22 mouse cellular contexts compared by ENCODE assay signal in genomic region chr13:54975546-54975945, GRCm38 (mm10). TPM values are rescaled to one million over a fixed set of nuclear protein-coding genes. Genes with fewer than 3 reads are reported as not detected.
A peak's percentile ranks its signal among the peaks of the same experiment; 100 is the strongest.
DNase-seq lines count a peak whose midpoint lies in the region; ATAC-seq lines count a peak whose summit lies in the region.
"Had no signal": no experiment of that assay in that cellular context is flagged by ENCODE, and none has a peak within 500 bp of the region (broad histone marks: within the 10 kb centered on the region; RNA-seq: fewer than 3 reads in every experiment).

No protein-coding gene starts in this region.

- WGBS in forebrain, embryonic 10.5 days, result 56% methylated on average over 3 of the region's 3 CpGs
- 44% methylated on average over 3 of the region's 3 CpGs for WGBS in forebrain, embryonic 14.5 days
- WGBS in hindbrain, embryonic 12.5 days, result 60% methylated on average over 3 of the region's 3 CpGs
- 51% methylated on average over 3 of the region's 3 CpGs for WGBS in hindbrain, embryonic 11.5 days
- 44% methylated on average over 3 of the region's 3 CpGs for WGBS in neural tube, embryonic 14.5 days

- no peak overlapping the region for H3K9ac ChIP-seq in forebrain, embryonic 14.5 days (ENCODE audit: low read length)
- H3K9ac ChIP-seq in hindbrain, embryonic 12.5 days, result 0 out of 2 replicates have a peak overlapping the region, but pooled peaks have one; percentile 27
- no peak overlapping the region for H3K9ac ChIP-seq in hindbrain, embryonic 11.5 days (ENCODE audit: low read depth, low read length)
- no peak overlapping the region for H3K9ac ChIP-seq in neural tube, embryonic 14.5 days (replicated peaks; ENCODE audit: low read depth, low read length)
- H3K9ac ChIP-seq: heart, embryonic 12.5 days; liver, embryonic 13.5 days; midbrain, embryonic 12.5 days; stomach, embryonic 15.5 days had no signal

- H3K4me3 ChIP-seq in forebrain, embryonic 10.5 days, result no peak overlapping the region
- no peak overlapping the region for H3K4me3 ChIP-seq in forebrain, embryonic 14.5 days (ENCODE audit: low read depth, low read length)
- no peak overlapping the region for H3K4me3 ChIP-seq in hindbrain, embryonic 12.5 days
- H3K4me3 ChIP-seq in hindbrain, embryonic 11.5 days (ENCODE audit: low read depth, low read length), result no peak overlapping the region
- H3K4me3 ChIP-seq in neural tube, embryonic 14.5 days (ENCODE audit: low read depth, low read length), result no peak overlapping the region
- H3K4me3 ChIP-seq: heart, embryonic 12.5 days; liver, embryonic 13.5 days; midbrain, embryonic 12.5 days; stomach, embryonic 15.5 days had no signal

- H3K4me2 ChIP-seq in forebrain, embryonic 14.5 days (ENCODE audit: low read length), result no peak overlapping the region
- H3K4me2 ChIP-seq in hindbrain, embryonic 12.5 days (replicated peaks), result no peak overlapping the region
- no peak overlapping the region for H3K4me2 ChIP-seq in hindbrain, embryonic 11.5 days (replicated peaks; ENCODE audit: low read depth, low read length)
- H3K4me2 ChIP-seq in neural tube, embryonic 14.5 days (ENCODE audit: low read depth, low read length), result no peak overlapping the region
- H3K4me2 ChIP-seq: heart, embryonic 12.5 days; liver, embryonic 13.5 days; midbrain, embryonic 12.5 days; stomach, embryonic 15.5 days had no signal

- peaks cover 87% of the 10 kb centered on the region for H3K27me3 ChIP-seq in forebrain, embryonic 10.5 days (ENCODE audit: poor library complexity, severe bottlenecking)
- 0 out of 2 replicates have a peak, but pooled peaks cover 3% of the 10 kb centered on the region for H3K27me3 ChIP-seq in forebrain, embryonic 14.5 days (replicated peaks; ENCODE audit: control insufficient read depth, insufficient read depth, low read length)
- peaks cover 75% of the 10 kb centered on the region for H3K27me3 ChIP-seq in hindbrain, embryonic 12.5 days
- H3K27me3 ChIP-seq in hindbrain, embryonic 11.5 days (ENCODE audit: control insufficient read depth, insufficient read depth, low read length), result peaks cover 2% of the 10 kb centered on the region; the same call in 1 of the 2 replicates
- no peaks in the 10 kb centered on the region for H3K27me3 ChIP-seq in neural tube, embryonic 14.5 days (ENCODE audit: control insufficient read depth, insufficient read depth, low read length)
- H3K27me3 ChIP-seq: liver, embryonic 13.5 days; stomach, embryonic 15.5 days had no signal

- DNase-seq in cerebellum, adult 18-20 months, result peak; percentile 49 to 63
- no peak for DNase-seq in cerebellum, adult 11 months
- no peak for DNase-seq in forebrain, embryonic 10.5 days (ENCODE audit: extremely low spot score, low spot score)
- no peak for DNase-seq in forebrain, embryonic 14.5 days (ENCODE audit: low spot score)
- DNase-seq in hindbrain, embryonic 11.5 days (ENCODE audit: low spot score), result no peak
- no peak for DNase-seq in neural tube, embryonic 10.5 days (ENCODE audit: extremely low spot score, low spot score)
- DNase-seq: adrenal gland, adult 8-10 months; gastrocnemius, postnatal 25 days; heart, adult 18-20 months; kidney, adult 18-20 months; kidney, postnatal 4 days; liver, embryonic 13.5 days; lung, adult 2 months; lung, postnatal 14 days; thymus, postnatal 36 days had no signal

- no peak for ATAC-seq in forebrain, embryonic 14.5 days
- 0 out of 2 replicates have a peak, but pooled peaks have one; percentile 23 for ATAC-seq in hindbrain, embryonic 12.5 days (ENCODE audit: low FRiP score)
- no peak for ATAC-seq in hindbrain, embryonic 11.5 days (ENCODE audit: low FRiP score)
- peak; percentile 22; the same call in 1 of the 2 replicates for ATAC-seq in neural tube, embryonic 14.5 days (ENCODE audit: low read depth)
- ATAC-seq: activated CD4-positive, CD25-positive, alpha-beta regulatory T cell, adult 4 months; inflammation-experienced regulatory T-cells, adult 6 months had no signal

- peak overlapping the region; percentile 36; the same call in 1 of the 2 replicates for H3K27ac ChIP-seq in forebrain, embryonic 10.5 days
- H3K27ac ChIP-seq in forebrain, embryonic 14.5 days (ENCODE audit: low read depth, low read length), result no peak overlapping the region
- no peak overlapping the region for H3K27ac ChIP-seq in hindbrain, embryonic 12.5 days
- H3K27ac ChIP-seq in hindbrain, embryonic 11.5 days (ENCODE audit: low read depth, low read length), result no peak overlapping the region
- no peak overlapping the region for H3K27ac ChIP-seq in neural tube, embryonic 14.5 days (ENCODE audit: low read depth, low read length)
- H3K27ac ChIP-seq: liver, embryonic 13.5 days; midbrain, embryonic 12.5 days; stomach, embryonic 15.5 days had no signal

- H3K36me3 ChIP-seq in forebrain, embryonic 10.5 days (replicated peaks), result no peaks in the 10 kb centered on the region
- H3K36me3 ChIP-seq in forebrain, embryonic 14.5 days (ENCODE audit: control insufficient read depth, insufficient read depth, low read length), result no peaks in the 10 kb centered on the region
- H3K36me3 ChIP-seq in hindbrain, embryonic 12.5 days, result no peaks in the 10 kb centered on the region
- H3K36me3 ChIP-seq in hindbrain, embryonic 11.5 days (ENCODE audit: control insufficient read depth, insufficient read depth, low read length), result no peaks in the 10 kb centered on the region
- H3K36me3 ChIP-seq in neural tube, embryonic 14.5 days (ENCODE audit: control insufficient read depth, insufficient read depth, low read length), result no peaks in the 10 kb centered on the region
- H3K36me3 ChIP-seq: heart, embryonic 12.5 days; liver, embryonic 13.5 days; midbrain, embryonic 12.5 days; stomach, embryonic 15.5 days had no signal

- H3K9me3 ChIP-seq in forebrain, embryonic 10.5 days, result no peaks in the 10 kb centered on the region
- H3K9me3 ChIP-seq in forebrain, embryonic 14.5 days (replicated peaks; ENCODE audit: control insufficient read depth, low read length), result no peaks in the 10 kb centered on the region
- no peaks in the 10 kb centered on the region for H3K9me3 ChIP-seq in hindbrain, embryonic 12.5 days (replicated peaks)
- no peaks in the 10 kb centered on the region for H3K9me3 ChIP-seq in hindbrain, embryonic 11.5 days (ENCODE audit: control insufficient read depth, low read length)
- no peaks in the 10 kb centered on the region for H3K9me3 ChIP-seq in neural tube, embryonic 14.5 days (ENCODE audit: control insufficient read depth, low read length)
- H3K9me3 ChIP-seq: heart, embryonic 12.5 days; liver, embryonic 13.5 days; midbrain, embryonic 12.5 days; stomach, embryonic 15.5 days had no signal

- H3K4me1 ChIP-seq in forebrain, embryonic 10.5 days, result peaks cover 65% of the 10 kb centered on the region
- peaks cover 5% of the 10 kb centered on the region; the same call in 1 of the 2 replicates for H3K4me1 ChIP-seq in forebrain, embryonic 14.5 days (ENCODE audit: control insufficient read depth, insufficient read depth, low read length)
- peaks cover 45% of the 10 kb centered on the region for H3K4me1 ChIP-seq in hindbrain, embryonic 12.5 days
- H3K4me1 ChIP-seq in hindbrain, embryonic 11.5 days (replicated peaks; ENCODE audit: control insufficient read depth, insufficient read depth, low read length), result peaks cover 4% of the 10 kb centered on the region; the same call in 1 of the 2 replicates
- peaks cover 2% of the 10 kb centered on the region; the same call in 1 of the 2 replicates for H3K4me1 ChIP-seq in neural tube, embryonic 14.5 days (ENCODE audit: control insufficient read depth, insufficient read depth, low read length)
- H3K4me1 ChIP-seq: heart, embryonic 12.5 days; liver, embryonic 13.5 days; stomach, embryonic 15.5 days had no signal

RNA-seq across cellular contexts. Expression of gene Unc5a, which starts 26.3 kb away (rescaled TPM):
- 2.4 TPM in 2 replicates for polyA plus RNA-seq in forebrain, embryonic 10.5 days (2016; fragmentation: Nextera tagmentation; extraction: Ambion mirVana)
- 12.3 and 16.2 TPM in 2 replicates for polyA plus RNA-seq in forebrain, embryonic 14.5 days (2014; fragmentation: Nextera tagmentation; extraction: Ambion mirVana)
- 5.8 and 6.1 TPM in 2 replicates for polyA plus RNA-seq in hindbrain, embryonic 12.5 days (2016; fragmentation: Nextera tagmentation; extraction: Ambion mirVana)
- 2.7 and 2.9 TPM in 2 replicates for polyA plus RNA-seq in hindbrain, embryonic 11.5 days (2014; fragmentation: Nextera tagmentation; extraction: Ambion mirVana)
- 12.4 and 15.7 TPM in 2 replicates for polyA plus RNA-seq in neural tube, embryonic 14.5 days (2014; fragmentation: Nextera tagmentation; extraction: Ambion mirVana)

RNA-seq across cellular contexts. Expression of gene Hk3, which starts 45.6 kb away (rescaled TPM):
- 0.58 TPM in 2 replicates for polyA plus RNA-seq in forebrain, embryonic 10.5 days (2016; fragmentation: Nextera tagmentation; extraction: Ambion mirVana)
- polyA plus RNA-seq in forebrain, embryonic 14.5 days (2014; fragmentation: Nextera tagmentation; extraction: Ambion mirVana), result 0.80 and 1.1 TPM in 2 replicates
- polyA plus RNA-seq in hindbrain, embryonic 12.5 days (2016; fragmentation: Nextera tagmentation; extraction: Ambion mirVana), result 0.87 and 0.91 TPM in 2 replicates
- 0.52 and 0.61 TPM in 2 replicates for polyA plus RNA-seq in hindbrain, embryonic 11.5 days (2014; fragmentation: Nextera tagmentation; extraction: Ambion mirVana)
- 0.13 and 1.0 TPM in 2 replicates for polyA plus RNA-seq in neural tube, embryonic 14.5 days (2014; fragmentation: Nextera tagmentation; extraction: Ambion mirVana)

Comparison
In these comparisons a context has a peak if more than half of its experiments do, and no peak if none do; other contexts are left out.
1. DNase-seq: peak in cerebellum, adult 18-20 months (2 of 2); none in cerebellum, adult 11 months (single experiment), forebrain, embryonic 10.5 days (single experiment), forebrain, embryonic 14.5 days (single experiment), hindbrain, embryonic 11.5 days (single experiment) and neural tube, embryonic 10.5 days (single experiment).
2. ATAC-seq: peak in hindbrain, embryonic 12.5 days (single experiment) and neural tube, embryonic 14.5 days (single experiment); none in forebrain, embryonic 14.5 days (single experiment) and hindbrain, embryonic 11.5 days (single experiment).